Mouse (Mus musculus) urinary bladder, postnatal 25 days (tissue): Measurements from ENCODE around the gene Pdap1.
"Not testable (repeated sequence)": the region's sequence is repeated elsewhere in the genome, so short reads cannot be mapped to it uniquely, and the experiment has no call there.

ENCODE experiments used
- DNase-seq: peaks from one replicate; pipeline ENCODE4 v3.0.0; 2022; ENCODE audit warnings: low spot score

Pdap1 gene

DNA sequence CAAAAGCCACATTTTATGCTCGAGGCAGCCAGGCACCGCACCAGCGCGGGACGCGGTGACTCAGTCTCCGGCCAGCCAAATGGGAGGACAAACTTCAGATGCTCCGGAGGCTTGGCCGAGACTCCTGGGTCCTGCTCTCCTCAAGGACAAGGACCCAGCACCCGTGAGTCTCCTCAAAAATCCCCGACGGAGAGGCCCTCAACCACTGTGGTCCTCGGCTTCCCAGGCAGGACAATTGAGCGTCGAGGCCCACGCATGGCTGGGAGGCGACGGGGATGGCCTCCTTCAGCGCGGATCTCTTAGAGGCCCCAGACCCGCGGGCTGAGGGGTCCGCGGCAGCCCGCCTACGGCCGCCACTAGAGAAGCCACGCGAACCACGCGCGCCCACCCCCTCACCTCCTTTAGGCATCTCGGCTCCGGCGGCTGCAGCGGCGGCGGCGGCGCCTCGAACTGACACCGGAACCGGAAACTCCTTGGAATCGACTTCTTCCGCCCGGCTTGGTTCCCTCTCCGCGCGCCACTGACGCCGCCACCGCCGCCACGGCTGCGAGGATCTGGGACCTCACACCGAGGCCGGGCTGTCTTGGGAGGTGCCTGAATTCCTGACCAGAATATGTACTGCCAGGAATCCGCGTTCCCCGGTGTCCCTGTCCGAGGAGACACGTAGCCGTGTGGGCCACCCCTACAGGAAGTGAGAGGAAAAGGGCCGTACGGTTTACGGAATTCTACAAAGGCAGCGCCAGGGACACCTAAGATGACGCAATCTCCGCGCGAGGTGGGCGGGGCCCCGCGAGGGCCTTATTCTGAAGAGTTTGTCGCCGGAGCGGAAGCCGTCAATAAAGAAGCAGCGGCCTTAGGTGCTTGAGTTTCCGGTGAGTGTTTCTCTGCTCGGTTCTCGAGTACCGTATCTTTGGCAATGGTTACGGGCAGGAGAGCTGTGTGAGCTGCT is at the start of gene Pdap1, which contains the start of gene Bud31:
TSS of gene Pdap1 (minus strand) at position 668 of the 949 bp plus-strand sequence.
TSS of gene Bud31 (plus strand) at position 792 of the 949 bp plus-strand sequence.
- peak; percentile 95 for DNase-seq

DNA sequence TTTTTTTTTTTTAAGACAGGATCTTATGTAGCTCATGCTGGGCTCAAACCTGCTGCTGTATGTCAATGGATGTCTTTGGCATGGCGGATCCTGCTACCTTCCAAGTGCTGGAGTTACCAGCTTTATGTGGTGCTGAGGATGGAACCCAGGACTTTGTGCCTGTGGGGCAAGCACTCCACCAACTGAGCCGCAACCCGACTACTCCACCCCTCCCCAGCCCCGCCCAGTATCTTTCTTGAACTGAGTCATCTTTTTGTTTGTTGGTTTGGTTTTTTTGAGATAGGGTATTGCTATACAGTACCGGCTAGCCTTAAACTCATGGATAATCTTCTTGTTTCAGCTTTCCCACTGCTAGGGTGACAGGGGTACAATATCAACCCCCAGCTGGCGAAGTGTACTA is 49.4 kb upstream of the Pdap1 start:
- DNase-seq, result no peak

DNA sequence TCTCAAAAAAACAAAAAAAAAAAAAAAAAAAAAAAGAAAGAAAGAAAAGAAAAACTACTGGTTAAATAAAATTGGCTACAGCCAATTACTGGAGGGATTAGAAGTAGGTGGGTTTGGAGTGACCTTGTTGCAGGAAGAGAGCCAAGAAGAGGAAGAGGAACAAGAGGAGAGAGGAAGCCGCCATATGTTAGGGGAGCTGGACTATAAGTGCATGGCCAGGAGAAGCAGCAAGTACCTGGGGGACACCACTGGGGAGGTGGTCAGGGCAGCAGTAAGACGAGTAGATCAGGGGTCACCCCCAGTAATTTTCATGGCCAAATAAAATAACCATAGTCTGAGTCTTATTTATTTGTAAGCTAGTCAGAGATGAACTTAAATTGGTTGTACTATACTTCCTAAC is 45.2 kb upstream of the Pdap1 start:
- DNase-seq, result no peak

DNA sequence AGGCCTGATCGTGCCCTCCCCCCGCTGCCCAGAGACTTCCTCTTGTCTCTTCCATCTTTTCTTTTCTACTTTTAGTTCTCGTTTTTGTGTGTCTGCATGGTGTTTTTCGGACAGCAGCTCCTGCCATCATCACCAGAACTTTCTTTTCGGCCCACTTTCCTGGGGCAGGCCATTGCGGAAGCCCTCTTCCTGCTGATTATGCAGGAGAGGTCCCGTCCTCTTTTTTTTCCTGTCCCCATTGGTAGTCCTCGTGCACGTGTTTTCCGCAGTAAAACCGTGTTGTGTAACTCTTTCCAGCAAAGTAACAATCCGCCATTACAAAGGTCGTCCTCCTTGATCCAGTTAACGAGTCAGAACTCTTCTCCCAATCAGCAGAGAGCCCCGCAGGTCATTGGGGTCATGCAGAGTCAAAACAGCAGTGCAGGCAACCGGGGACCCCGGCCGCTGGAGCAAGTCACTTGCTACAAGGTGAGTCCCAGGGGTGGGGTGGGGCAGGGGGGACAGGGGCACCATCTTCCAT is 38.5 kb upstream of the Pdap1 start:
- no peak for DNase-seq

DNA sequence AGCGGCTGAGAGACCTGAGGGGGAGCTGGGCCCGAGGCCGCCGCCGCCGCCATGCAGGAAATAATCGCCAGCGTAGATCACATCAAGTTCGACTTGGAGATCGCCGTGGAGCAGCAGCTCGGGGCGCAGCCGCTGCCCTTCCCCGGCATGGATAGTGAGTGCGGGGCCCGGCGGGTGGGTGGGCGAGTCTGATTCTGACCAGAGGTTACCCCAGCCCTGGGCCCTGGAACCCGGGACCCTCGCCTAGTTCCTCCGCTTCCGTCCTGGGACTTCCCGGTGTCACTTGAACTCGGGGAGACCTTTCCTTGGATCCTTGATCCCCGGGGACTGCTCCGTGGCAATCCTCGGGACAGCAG is 27.2 kb upstream of the Pdap1 start:
- DNase-seq, result no peak

DNA sequence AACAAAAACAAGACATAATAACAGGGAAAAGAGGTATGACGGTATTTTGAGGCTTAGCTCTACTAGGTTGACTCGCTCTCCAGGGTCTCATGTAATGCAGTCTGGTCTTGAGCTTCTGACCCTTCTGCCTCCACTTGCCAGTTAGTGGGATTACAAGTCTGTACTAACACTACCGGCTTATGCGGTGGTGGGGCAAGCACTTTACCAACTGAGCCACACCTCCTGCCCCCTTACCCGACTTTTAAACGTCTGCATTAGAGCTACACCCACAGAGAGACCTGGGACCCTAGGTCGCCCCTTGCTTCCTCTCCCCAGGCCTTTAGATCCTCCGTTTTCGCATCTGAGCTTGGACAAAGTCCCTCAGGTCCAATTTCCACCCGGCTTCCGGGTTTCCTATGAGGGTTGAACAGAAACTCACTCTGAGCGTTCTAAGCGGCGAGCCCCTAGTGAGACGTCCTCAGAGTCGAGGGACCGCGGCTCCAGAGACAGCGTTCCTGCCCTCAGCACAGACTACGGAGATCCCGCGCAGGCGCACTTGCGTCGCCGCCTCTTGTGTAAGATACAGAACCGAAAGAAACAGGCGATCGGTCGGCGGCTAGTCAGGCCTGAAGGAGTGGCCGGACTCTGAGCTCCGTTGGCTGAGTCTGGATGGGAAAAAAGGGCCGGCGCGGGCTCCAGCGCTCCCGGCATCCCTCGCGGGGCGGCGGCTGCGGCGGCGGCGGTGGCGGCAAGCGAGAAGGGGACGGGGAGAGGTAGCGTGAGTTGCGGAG is 26.7 kb upstream of the Pdap1 start, which contains the start of the genes Ptcd1 and Cpsf4:
TSS of gene Ptcd1 (minus strand) at position 573 of the 770 bp plus-strand sequence.
TSS of gene Cpsf4 (plus strand) at position 678 of the 770 bp plus-strand sequence.
- peak; percentile 96 for DNase-seq

DNA sequence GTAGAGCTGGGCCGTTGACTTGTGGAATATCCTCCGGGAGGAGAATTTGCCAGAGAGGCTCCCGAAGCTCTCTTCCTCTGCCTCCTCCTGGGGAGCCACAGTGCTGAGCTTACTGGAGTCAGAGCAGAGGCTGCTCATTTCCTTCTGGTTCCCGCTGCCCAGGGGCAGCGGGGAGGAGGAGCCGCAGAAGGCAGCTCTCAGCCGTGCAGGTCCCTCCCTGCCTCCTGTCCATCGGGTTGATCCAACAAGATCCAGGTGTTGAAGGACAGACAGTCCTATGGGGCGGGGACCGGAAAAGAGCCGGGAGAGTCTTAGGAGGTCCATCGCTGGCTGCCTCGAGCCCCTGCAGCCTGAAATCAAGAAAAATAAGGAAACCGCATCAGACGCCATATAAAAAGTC is 25.1 kb upstream of the Pdap1 start:
- DNase-seq, result no peak

DNA sequence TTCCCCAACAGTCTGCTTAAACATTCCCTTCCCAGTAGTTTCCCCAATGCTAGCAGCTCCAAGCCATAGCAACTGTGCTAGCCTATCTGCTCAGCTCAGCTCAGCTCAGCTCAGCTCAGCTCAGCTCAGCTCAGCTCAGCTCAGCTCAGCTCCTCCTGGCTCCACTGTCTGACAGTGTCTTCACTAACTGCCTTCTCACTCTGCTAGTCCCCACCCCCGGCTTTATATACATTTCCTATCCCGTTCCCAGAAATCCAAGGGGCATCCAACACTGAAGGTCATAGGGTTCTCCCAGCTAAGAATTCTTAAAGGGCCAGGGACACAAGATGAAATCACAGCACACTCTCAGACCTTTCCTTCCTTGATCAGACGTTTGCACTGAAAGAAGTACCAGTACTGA is 24.7 kb upstream of the Pdap1 start:
- DNase-seq, result no peak

DNA sequence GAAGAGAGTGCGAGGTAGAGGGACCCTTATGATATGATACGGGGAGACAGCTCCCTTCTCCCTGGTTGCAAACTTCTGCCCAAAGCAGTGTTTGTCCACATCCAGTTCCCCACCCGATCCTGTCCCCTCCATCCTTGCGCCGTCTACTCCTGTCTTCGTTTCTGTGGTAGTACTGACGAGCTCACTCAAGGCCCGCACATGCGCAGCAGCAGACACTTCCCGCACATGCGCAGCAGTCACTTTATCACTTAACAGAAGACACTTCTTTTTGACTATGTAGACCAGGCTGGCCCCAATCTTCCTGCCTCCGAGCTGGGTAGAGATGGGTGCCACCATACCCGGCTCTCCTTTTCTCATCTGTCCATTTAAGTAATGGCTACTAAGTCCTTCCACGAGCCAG is 21.3 kb upstream of the Pdap1 start:
- DNase-seq, result no peak

DNA sequence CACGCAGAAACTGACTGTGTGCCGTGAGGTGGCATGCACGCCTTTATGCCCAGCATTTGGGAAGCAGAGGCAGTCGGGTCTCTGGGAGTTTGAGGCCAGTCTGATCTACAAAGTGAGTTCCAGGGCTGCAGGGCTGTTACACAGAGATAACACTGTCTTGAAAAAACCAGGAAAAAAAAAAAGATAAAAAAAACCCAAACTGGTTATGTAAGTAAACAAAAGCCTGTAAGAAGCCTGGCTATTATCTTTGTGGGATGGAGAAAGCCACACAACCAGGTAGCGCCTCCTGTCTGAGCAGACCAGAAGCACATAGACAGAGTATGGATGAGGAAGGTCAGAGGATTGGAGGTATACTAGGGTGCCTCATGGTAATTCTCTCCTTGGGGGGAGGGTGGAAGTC is 12.7 kb upstream of the Pdap1 start:
- no peak for DNase-seq

DNA sequence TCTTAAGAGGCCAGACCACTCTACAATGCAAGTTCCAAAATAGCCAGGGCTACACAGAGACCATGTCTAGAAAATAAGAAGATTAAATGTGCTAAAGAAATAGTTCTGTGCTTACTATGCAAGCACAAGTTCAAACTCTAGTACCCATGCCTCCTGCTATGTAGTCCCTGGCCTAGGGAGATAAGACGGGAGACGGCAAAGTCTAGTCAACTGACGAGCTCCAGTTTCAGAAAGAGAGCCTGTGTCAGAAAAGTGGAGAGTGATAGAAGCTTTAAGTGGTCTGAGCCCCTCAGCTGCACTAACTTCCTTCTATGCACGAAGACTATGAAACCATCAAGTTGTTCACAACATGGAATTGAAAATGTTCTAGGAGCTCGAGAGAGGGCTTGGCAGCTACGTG is 9.3 kb upstream of the Pdap1 start:
- no peak for DNase-seq

DNA sequence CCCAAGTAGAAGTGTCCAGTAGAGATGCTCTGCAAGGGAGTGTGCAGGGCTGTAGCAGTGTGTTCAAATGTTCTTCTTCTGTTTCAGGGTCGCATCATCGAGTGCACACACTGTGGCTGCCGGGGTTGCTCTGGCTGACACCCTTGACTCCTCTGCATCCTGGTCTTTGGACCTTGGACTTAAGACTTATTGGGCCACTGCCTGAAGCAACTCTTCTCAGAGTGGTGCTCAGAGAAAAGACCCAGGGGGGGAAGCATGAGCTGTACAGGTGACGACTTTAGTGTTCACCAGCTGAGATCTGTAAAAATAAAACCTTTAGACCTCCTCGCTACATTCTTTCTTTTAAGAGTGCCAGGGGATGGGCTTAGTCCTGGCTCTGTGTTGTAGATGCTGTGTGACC is 7.7 kb upstream of the Pdap1 start:
- DNase-seq, result no peak

DNA sequence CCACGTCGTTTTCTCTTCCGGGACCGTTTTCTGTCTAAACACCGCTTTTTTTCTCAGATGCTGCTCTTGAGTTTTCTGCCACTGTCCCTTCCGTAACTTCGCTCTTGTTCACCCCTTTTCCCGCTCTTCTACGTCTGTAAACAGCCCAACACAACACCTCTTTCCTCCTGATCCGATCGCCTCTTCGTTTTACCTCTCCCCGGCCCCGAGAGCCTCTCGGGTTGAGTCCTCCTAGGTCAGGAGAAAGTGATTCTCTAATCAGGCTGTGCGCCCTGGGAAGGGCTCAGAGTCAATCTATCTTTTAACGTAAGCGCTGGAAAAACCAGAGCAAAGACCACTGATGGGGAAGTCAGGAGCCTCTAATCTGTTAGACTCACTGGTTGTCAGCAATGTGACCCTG is 573 bp upstream of the Pdap1 start:
- DNase-seq, result no peak

DNA sequence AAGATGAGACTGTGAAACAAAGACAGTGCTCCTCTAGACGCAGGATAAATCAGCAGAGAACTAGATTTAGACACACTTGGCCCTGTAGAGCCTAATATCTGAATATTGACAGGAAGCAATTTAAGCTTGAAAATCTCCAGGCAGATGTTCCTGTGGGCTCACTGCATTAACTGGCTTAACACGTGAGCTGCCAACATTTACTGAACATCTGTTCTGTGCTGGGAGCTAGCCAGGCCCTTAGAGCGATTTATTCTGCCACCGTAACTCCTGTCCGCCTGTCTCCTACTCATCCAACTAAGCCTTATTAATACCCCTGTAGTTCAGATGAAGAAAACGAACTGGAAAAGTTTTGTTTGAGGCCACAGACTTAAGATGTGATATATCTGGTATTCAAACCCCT is 1.2 kb downstream of the Pdap1 start:
- DNase-seq, result no peak

DNA sequence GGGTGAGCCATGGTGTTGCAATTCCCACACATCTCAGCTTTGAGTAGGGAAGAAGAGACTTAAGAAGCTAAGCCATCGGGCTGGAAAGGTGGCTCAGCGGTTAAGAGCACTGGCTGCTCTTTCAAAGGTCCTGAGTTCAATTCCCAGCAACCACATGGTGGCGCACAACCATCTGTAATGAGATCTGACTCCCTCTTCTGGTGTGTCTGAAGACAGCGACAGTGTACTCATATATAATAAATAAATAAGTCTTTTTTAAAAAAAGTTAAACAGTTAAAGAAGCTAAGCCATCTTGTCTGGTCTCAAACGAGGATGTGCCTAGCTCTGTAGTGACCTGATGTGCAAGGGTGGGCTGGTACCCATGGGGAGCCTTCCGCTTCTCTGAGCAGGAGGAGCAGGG is 6.8 kb downstream of the Pdap1 start:
- not testable (repeated sequence) for DNase-seq

DNA sequence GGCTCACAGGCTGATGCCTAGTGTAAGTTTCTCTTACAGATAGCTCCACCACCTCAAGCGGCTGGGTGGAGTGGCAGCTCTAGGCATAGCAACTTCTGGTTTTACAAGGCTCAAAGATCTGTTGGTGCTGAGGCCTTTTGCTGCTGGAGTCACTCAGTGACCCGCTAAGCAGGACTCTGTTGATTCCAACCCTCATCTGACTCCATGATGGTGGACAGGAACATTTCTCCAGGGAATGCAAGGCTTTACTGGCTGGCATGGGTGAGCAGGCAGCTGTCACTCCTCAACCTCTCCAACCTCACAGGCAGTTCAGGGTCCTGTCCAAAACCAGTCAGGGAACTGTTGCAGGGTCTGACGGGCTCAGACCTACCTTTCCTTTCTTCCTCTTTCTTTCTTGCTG is 9.0 kb downstream of the Pdap1 start:
- DNase-seq, result no peak

DNA sequence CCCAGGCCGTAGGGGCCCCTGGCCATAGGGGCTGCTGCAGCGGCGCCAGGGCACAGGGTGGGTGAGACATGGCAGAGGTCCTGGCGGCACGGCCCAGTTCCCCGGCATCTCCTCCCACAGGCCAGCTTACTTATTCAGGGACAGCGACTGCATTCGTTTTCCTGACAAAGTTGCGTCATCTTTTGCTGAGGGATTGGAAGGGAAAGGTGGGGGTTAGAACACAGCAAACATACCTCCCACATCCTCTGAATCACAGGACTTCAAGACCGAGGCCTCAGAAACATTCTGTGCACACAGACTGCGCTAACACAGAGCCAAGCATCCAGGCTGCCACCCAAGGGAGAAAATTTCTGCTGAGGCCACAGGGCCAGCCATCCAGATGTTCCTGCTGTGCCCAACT is 9.8 kb downstream of the Pdap1 start:
- DNase-seq, result no peak

DNA sequence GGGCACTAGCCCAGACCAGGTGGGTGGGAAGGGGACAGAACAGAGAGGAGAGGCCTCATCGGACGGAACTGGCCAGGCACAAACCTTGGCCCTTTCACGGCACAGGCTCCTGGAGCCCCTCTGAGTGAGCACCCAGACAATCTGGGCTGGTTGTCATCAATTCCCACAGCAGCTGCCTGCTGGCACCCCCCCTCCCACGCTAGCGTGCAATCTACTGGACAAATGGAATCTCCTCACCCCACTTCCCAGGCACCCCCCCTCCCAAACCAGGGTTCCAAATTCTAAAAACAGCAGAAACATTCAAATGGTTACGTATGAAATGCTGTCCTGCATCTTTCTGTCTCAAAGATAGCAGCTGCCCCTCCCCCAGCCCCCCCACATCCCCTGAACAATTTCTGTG is 10.3 kb downstream of the Pdap1 start:
- DNase-seq, result not testable (repeated sequence)

DNA sequence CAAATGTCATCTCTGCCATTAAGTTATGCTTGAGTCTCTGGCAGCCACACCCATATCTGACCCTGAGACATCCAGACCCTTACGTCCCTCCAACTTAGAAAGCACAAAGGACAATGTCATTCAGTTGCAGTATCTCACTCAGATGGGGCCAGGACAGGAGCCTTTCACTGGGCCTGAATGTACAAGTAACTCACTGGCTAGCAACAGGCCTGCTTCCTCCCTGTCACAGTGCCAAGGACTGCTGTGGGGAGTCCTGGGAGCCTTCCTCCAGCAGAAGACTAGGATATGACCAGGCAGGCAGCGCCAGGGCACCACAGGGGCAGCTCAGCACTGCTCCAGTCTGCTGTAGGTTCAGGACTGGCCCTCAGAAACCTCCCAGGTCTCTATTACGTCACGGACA is 10.9 kb downstream of the Pdap1 start:
- DNase-seq, result no peak

DNA sequence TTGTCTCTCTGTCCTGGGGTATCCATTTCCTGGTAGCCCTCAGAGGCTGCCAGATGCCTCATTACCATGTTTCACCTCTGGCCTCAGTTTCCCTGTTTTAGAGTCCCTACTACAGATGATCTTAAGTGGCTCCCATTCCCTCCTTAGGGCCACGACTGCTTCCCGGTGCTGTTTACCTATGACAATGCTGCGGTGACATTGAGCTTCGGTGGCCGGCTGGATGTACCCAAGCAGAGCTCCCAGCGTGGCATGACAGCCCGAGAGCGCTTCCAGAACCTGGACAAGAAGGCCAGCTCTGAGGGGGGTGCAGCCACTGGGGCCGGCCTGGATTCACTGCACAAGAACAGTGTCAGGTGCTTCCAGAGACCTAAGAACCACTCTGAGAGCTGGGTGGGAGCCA is 13.5 kb downstream of the Pdap1 start:
- DNase-seq, result no peak

DNA sequence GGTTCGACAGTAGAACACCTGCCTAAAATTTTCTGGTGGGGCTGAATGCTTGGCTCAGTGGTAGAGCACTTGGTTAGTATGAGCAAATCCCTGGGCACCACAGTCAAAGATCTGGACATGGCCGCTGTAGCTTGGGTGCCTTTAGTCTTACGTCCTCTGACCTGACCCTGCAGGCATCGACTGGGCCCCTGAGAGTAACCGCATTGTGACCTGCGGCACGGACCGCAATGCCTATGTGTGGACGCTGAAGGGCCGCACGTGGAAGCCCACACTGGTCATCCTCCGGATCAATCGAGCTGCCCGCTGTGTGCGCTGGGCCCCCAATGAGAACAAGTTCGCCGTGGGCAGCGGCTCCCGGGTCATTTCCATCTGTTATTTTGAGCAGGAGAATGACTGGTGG is 16.6 kb downstream of the Pdap1 start:
- DNase-seq, result no peak

DNA sequence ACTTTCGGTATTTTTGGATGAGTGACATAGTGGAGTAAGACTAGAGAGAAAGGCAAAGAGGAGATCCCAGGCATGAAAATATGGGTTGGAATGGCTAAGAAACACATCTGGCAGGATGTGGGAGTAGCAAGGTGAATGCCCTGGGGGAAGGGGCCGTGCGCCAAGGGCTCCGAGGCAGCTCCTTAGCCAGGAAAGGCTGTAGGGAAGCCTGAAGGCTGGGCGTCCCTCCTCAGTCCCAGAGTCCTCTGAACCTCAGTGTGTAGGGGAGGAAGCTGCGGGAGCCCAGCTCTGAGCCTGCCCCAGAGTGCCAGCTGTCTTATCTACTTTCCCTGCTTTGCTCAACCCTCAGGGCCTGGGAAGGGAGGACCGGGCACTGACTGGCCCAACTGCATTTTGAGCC is 19.1 kb downstream of the Pdap1 start:
- DNase-seq, result no peak

DNA sequence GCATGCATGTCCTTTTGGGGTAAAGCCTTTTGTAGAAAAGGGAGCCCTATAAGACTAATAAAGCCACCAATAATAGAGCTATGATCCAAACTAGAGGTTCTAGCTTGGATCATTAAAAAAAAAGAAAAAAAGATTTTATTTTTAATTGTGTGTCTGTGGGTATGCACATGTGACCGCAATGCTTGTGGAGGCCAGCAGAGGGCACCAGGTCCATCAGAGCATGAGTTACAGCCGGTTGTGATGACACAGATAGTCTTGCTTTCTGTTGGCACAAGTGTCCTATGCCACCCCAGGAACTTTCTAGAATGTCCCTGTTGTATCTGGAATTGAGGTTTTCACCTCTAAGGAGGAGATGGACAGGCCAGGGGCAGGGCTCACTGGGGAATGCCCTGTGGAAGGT is 20.7 kb downstream of the Pdap1 start:
- DNase-seq, result no peak
